Mouse (Mus musculus): ENCODE measurements around the gene Fam198b. TPM values are rescaled to one million over a fixed set of nuclear protein-coding genes. Genes with fewer than 3 reads are reported as not detected.

The Fam198b gene
- polyA plus RNA-seq, 1 experiment from 2014 or later, result 1.1 TPM

GRCm38 (mm10) chr3:79887161-79887855 lies 3.0 kb downstream of the Fam198b start:
- Histone ChIP-seq H3K9me3 (ENCODE audit: control insufficient read depth, low read length) (no peaks in the 10 kb centered on the region), H3K9ac (ENCODE audit: low read length) (no peak overlapping the region), H3K27ac (ENCODE audit: low read depth, low read length) (no peak overlapping the region), H3K36me3 (ENCODE audit: control insufficient read depth, insufficient read depth, low read length) (no peaks in the 10 kb centered on the region), H3K4me3 (ENCODE audit: low read depth, low read length) (no peak overlapping the region), H3K4me1 (replicated peaks; ENCODE audit: control insufficient read depth, insufficient read depth, low read length) (no peaks in the 10 kb centered on the region), H3K27me3 (ENCODE audit: control insufficient read depth, insufficient read depth, low read length) (no peaks in the 10 kb centered on the region), H3K4me2 (ENCODE audit: low read depth, low read length, severe bottlenecking) (no peak overlapping the region)
- ATAC-seq (replicated peaks; ENCODE audit: low FRiP score) (no peak), DNase-seq (ENCODE audit: low spot score) (no peak)
- WGBS, result 83% methylated on average over 8 of the region's 8 CpGs

DNA sequence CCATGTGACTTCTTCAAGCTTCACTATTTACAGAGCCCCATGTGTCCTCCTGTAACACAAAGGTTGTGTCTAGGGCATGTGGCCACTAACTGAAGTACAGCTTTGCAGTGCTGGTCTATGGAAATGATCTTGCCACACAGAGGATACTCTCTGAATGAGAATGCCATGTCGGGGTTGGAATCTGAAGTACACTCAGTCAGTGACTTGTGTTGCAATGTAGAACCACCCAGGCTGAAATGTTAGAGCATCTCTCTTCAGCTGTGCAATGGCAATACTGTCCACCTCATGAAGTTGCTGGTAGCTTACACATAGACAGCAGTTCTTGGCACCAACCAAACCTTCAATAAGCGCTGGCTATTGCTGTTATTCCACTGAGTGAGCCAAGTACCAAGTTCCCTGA lies 3.6 kb downstream of the Fam198b start:
- ATAC-seq (replicated peaks; ENCODE audit: low FRiP score) (no peak), DNase-seq (ENCODE audit: low spot score) (no peak)
- Histone ChIP-seq H3K27ac (ENCODE audit: low read depth, low read length) (no peak overlapping the region), H3K4me2 (ENCODE audit: low read depth, low read length, severe bottlenecking) (no peak overlapping the region), H3K27me3 (ENCODE audit: control insufficient read depth, insufficient read depth, low read length) (no peaks in the 10 kb centered on the region), H3K9me3 (ENCODE audit: control insufficient read depth, low read length) (no peaks in the 10 kb centered on the region), H3K9ac (ENCODE audit: low read length) (no peak overlapping the region), H3K36me3 (ENCODE audit: control insufficient read depth, insufficient read depth, low read length) (no peaks in the 10 kb centered on the region), H3K4me1 (replicated peaks; ENCODE audit: control insufficient read depth, insufficient read depth, low read length) (no peaks in the 10 kb centered on the region), H3K4me3 (ENCODE audit: low read depth, low read length) (no peak overlapping the region)
- WGBS, result 85% methylated on average over 2 of the region's 2 CpGs

DNA sequence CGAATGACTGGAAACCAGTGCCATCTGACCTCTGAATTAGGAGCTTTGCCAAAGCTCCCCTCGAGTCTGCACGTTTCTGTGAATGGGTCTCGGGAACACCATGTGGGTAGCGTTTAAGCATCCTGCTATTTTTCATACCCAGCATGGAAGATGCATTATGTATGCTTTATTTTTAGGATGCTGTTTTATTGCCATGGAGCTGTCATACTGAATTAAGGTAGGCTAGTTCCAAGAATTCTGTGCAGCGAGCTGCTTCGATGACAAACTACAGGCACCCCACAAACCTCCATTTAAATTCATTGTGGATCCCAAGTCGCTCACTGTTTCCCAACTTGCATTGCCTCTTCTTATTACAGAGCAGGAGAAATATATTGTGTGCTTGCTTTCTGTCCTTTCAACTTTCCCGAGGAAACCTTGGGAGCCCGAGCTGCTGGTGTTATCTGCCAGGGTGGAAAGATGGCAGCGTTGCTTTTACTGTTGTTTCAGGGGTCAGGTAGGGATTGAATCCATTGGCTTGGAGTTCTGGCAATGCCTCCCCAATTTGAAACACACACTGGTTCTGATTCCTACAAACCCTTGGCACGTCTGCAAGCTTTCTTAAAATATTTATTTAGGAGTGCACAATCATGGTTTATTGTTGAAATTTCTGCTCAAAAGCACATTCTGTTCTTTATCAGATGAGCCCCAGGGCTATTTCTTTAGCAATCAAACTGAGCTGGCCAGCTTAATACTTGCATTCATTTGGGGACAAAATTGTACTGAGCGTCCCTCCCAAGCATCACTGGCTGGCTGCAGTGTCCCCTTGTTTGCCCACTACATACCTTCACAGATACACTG lies 13.4 kb downstream of the Fam198b start:
- H3K27me3 ChIP-seq (ENCODE audit: control insufficient read depth, insufficient read depth, low read length), result no peaks in the 10 kb centered on the region

DNA sequence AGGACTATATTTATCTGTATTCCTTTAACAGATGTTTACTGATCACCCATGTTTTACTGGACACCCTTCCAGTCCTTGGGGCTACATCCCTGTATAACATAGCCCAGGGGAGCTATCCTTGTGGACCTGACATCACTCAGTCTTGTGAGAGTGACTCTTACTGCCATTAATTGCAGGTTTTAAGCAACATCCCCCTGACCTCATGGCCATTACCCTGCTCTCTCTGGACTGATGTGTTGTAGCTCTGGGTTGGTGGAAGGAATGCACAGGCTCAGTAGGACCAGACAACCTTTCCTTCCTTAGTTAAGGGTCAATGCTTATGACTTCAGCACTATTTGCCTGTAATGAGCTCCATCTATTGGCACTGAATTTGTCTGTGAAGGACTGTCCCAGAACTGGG lies 14.2 kb downstream of the Fam198b start:
- Histone ChIP-seq H3K27ac (ENCODE audit: low read depth, low read length) (no peak overlapping the region), H3K4me3 (ENCODE audit: low read depth, low read length) (no peak overlapping the region), H3K4me1 (replicated peaks; ENCODE audit: control insufficient read depth, insufficient read depth, low read length) (no peaks in the 10 kb centered on the region), H3K36me3 (ENCODE audit: control insufficient read depth, insufficient read depth, low read length) (no peaks in the 10 kb centered on the region), H3K9ac (ENCODE audit: low read length) (no peak overlapping the region), H3K9me3 (ENCODE audit: control insufficient read depth, low read length) (no peaks in the 10 kb centered on the region), H3K4me2 (ENCODE audit: low read depth, low read length, severe bottlenecking) (no peak overlapping the region), H3K27me3 (ENCODE audit: control insufficient read depth, insufficient read depth, low read length) (no peaks in the 10 kb centered on the region)
- DNase-seq (ENCODE audit: low spot score) (no peak), ATAC-seq (replicated peaks; ENCODE audit: low FRiP score) (no peak)

More for the DNA sequence above, 13.4 kb downstream of the Fam198b start:
- no peak for ATAC-seq (replicated peaks; ENCODE audit: low FRiP score)
- no peak overlapping the region for H3K27ac ChIP-seq (ENCODE audit: low read depth, low read length)
- H3K36me3 ChIP-seq (ENCODE audit: control insufficient read depth, insufficient read depth, low read length), result no peaks in the 10 kb centered on the region
- H3K4me1 ChIP-seq (replicated peaks; ENCODE audit: control insufficient read depth, insufficient read depth, low read length), result no peaks in the 10 kb centered on the region
- WGBS, result 84% methylated on average over 13 of the region's 13 CpGs
- H3K4me2 ChIP-seq (ENCODE audit: low read depth, low read length, severe bottlenecking), result no peak overlapping the region
- H3K4me3 ChIP-seq (ENCODE audit: low read depth, low read length), result no peak overlapping the region
- no peak for DNase-seq (ENCODE audit: low spot score)
- no peaks in the 10 kb centered on the region for H3K9me3 ChIP-seq (ENCODE audit: control insufficient read depth, low read length)
- H3K9ac ChIP-seq (ENCODE audit: low read length), result no peak overlapping the region

DNA sequence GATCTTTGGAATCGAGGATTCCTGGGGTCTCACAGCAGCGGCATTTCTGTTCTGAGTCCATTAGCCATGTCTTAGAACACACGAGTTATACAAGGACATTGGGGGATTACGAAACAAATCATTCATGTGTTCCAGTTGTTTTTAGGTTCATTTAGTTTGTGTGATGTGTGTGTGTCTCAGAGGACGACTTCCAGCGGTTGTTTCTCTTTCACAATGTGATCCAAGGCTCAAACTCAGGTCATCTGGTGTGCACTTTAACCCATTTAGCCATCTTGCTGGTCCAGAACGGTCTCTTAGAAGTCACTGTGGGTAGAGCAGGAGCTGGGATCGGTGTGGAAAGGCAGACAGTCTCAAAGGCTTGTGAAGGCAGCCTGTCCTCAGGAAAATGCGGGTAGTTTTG lies 15.6 kb downstream of the Fam198b start:
- DNase-seq (ENCODE audit: low spot score) (no peak), ATAC-seq (replicated peaks; ENCODE audit: low FRiP score) (no peak)
- H3K27me3 ChIP-seq (ENCODE audit: control insufficient read depth, insufficient read depth, low read length), result no peaks in the 10 kb centered on the region
- no peaks in the 10 kb centered on the region for H3K4me1 ChIP-seq (replicated peaks; ENCODE audit: control insufficient read depth, insufficient read depth, low read length)
- no peaks in the 10 kb centered on the region for H3K9me3 ChIP-seq (ENCODE audit: control insufficient read depth, low read length)
- H3K4me2 ChIP-seq (ENCODE audit: low read depth, low read length, severe bottlenecking), result no peak overlapping the region
- WGBS, result 80% methylated on average over 9 of the region's 9 CpGs
- H3K9ac ChIP-seq (ENCODE audit: low read length), result no peak overlapping the region
- no peak overlapping the region for H3K4me3 ChIP-seq (ENCODE audit: low read depth, low read length)
- H3K27ac ChIP-seq (ENCODE audit: low read depth, low read length), result no peak overlapping the region
- H3K36me3 ChIP-seq (ENCODE audit: control insufficient read depth, insufficient read depth, low read length), result no peaks in the 10 kb centered on the region

DNA sequence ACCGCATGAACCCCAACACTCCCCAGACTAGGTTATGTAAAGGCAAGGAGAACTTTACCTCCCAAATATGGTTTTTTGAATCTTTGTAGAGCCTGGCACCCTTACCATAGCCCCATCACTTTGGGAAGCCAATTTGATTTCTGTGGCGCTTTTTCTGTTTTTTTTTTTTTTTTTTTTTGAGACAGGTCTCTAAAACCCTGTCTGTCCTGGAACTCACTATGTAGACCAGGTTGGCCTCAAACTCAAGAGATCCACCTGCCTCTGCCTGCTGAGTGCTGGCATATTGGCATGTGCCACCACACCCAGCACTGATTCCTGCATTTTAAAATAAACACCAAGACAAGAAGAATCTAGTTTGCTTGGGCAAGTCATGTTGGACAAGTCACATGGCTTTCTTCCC lies 16.2 kb downstream of the Fam198b start:
- Histone ChIP-seq H3K27ac (ENCODE audit: low read depth, low read length) (no peak overlapping the region), H3K27me3 (ENCODE audit: control insufficient read depth, insufficient read depth, low read length) (no peaks in the 10 kb centered on the region), H3K4me3 (ENCODE audit: low read depth, low read length) (no peak overlapping the region), H3K36me3 (ENCODE audit: control insufficient read depth, insufficient read depth, low read length) (no peaks in the 10 kb centered on the region), H3K4me2 (ENCODE audit: low read depth, low read length, severe bottlenecking) (no peak overlapping the region), H3K9ac (ENCODE audit: low read length) (no peak overlapping the region), H3K9me3 (ENCODE audit: control insufficient read depth, low read length) (no peaks in the 10 kb centered on the region), H3K4me1 (replicated peaks; ENCODE audit: control insufficient read depth, insufficient read depth, low read length) (no peaks in the 10 kb centered on the region)
- WGBS, result 91% methylated on average over 2 of the region's 2 CpGs
- no peak for ATAC-seq (replicated peaks; ENCODE audit: low FRiP score)
- DNase-seq (ENCODE audit: low spot score), result no peak

DNA sequence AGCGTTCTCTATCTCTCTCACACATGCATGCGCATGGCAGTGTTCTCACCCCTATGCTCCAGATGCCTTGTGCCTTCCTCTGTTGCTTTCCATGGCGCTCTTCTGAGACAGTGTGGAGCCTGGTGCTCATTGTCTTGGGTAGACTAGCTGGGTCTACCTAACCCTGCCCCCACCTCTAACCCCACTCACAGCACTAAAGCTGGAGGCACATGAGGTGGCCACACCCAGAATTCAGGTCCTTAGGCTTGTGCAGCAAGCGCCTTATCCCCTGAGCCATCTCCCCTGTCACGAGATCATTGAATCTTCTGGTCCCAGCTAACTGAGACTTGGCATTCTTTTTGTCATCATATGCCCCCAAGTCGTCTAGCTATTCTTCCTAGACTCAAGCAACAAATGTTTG lies 17.0 kb downstream of the Fam198b start:
- no peaks in the 10 kb centered on the region for H3K4me1 ChIP-seq (replicated peaks; ENCODE audit: control insufficient read depth, insufficient read depth, low read length)

GRCm38 (mm10) chr3:79901734-79902133 lies 17.4 kb downstream of the Fam198b start:
- 95% methylated on average over 4 of the region's 4 CpGs for WGBS
- no peaks in the 10 kb centered on the region for H3K36me3 ChIP-seq (ENCODE audit: control insufficient read depth, insufficient read depth, low read length)
- ATAC-seq (replicated peaks; ENCODE audit: low FRiP score), result no peak

More for the DNA sequence above, 17.0 kb downstream of the Fam198b start:
- H3K9ac ChIP-seq (ENCODE audit: low read length), result no peak overlapping the region
- no peak overlapping the region for H3K27ac ChIP-seq (ENCODE audit: low read depth, low read length)
- H3K4me2 ChIP-seq (ENCODE audit: low read depth, low read length, severe bottlenecking), result no peak overlapping the region
- no peak overlapping the region for H3K4me3 ChIP-seq (ENCODE audit: low read depth, low read length)
- H3K27me3 ChIP-seq (ENCODE audit: control insufficient read depth, insufficient read depth, low read length), result no peaks in the 10 kb centered on the region
- 88% methylated on average over 6 of the region's 6 CpGs for WGBS
- no peaks in the 10 kb centered on the region for H3K36me3 ChIP-seq (ENCODE audit: control insufficient read depth, insufficient read depth, low read length)
- no peak for ATAC-seq (replicated peaks; ENCODE audit: low FRiP score)
- no peak for DNase-seq (ENCODE audit: low spot score)
- H3K9me3 ChIP-seq (ENCODE audit: control insufficient read depth, low read length), result no peaks in the 10 kb centered on the region

More at GRCm38 (mm10) chr3:79901734-79902133, 17.4 kb downstream of the Fam198b start:
- Histone ChIP-seq H3K9ac (ENCODE audit: low read length) (no peak overlapping the region), H3K9me3 (ENCODE audit: control insufficient read depth, low read length) (no peaks in the 10 kb centered on the region), H3K4me3 (ENCODE audit: low read depth, low read length) (no peak overlapping the region), H3K4me1 (replicated peaks; ENCODE audit: control insufficient read depth, insufficient read depth, low read length) (no peaks in the 10 kb centered on the region), H3K27ac (ENCODE audit: low read depth, low read length) (no peak overlapping the region), H3K4me2 (ENCODE audit: low read depth, low read length, severe bottlenecking) (no peak overlapping the region), H3K27me3 (ENCODE audit: control insufficient read depth, insufficient read depth, low read length) (no peaks in the 10 kb centered on the region)
- DNase-seq (ENCODE audit: low spot score), result no peak

All from forebrain, embryonic 11.5 days (tissue).